Mouse (Mus musculus): ENCODE measurements at regions not wholly inside any gene's neighbourhood (a gene's known extent, or its start where the extent isn't known, plus 50 kb on each side); places are given as distances from the start of the nearest gene placed in this dataset.
A peak's percentile ranks its signal among the peaks of the same experiment; 100 is the strongest.

DNA sequence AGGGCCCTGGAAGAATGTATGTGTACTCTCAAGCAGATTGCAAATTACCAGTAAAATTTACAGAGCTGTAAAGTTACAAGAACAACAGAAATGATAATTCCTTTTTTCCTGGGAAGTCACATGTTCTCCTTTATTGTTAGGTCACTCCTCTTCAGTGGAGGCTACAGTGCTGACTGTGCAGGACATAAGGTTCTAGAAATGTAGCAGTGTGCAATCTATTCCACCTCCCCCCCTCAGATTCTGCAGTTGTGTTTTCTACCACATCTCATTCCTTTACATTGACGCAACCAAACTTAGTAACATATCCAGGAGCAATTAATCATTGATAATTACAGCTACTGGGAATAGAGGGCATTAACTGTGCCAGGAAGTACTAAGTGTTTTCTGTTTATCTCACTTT, 385.3 kb upstream of the Tnc start:
- DNase-seq (ENCODE audit: low read depth, low spot score): no peak

DNA sequence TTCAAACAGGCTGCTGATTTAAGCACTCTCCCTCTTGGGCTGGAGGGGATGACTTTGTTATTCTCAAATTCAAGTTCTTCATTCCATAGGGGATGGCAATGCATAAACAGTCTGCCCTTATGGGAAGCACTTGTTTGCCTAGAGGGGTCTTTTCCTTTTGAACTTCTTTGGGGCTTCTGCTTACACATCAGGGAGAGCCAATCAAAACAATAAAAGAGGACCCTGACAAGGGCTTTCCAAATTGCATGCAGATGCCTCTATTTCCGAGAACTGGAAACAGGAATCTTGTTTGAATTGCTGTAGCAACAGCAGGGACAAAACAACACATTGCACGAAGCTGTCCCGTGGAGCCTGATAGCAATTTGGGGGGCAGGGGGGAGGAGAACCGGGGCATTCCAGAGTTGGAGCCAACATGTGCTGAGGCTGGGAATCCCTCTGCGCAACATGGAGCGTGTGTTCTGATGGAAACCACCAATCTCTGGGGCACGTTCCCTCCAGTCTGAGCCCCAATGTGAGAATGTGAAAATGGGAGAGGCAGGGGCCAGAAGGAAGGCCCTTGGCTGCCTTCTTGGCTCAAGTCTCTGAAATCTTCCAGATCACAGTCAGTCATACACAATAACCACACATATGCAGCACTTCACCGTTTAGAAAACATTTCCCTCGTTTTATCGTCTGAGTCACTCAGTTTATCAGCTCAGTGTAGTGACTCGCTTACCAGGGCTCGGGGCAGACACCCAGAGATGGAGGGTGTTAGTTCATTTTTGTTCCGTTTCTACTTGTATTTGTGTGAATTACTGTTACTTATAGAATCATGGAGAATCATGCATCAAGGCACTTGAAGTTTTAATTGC, 391.2 kb upstream of the Tnc start:
- peak; percentile 24 for DNase-seq (ENCODE audit: low read depth, low spot score)

DNA sequence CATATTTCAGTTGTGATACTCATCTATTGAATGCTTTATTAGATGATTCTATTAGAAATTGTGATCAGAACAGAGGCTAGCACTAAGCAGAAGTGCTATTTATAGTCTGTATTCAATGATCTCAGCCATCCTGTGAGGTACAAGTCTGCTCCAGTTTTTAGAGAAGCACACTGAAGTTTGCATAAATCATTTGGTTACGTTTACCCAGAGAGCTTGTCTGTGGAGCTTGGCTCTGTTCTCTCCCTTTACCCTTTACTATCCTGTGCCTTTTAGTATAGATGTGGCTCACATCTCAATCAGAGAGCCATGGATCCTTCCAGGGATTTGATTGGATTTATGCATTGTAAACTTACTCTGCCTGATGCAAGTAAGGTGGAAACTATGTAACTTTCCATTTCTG, 404.6 kb upstream of the Tnc start:
- no peak for DNase-seq (ENCODE audit: low read depth, low spot score)

- no peak for DNase-seq (ENCODE audit: low read depth, low spot score)
These were observed 405.1 kb upstream of the Tnc start for GRCm38 (mm10) chr4:64451946-64452345.

GRCm38 (mm10) chr4:64492260-64492962, 445.6 kb upstream of the Tnc start:
- no peak for DNase-seq (ENCODE audit: low read depth, low spot score)

DNA sequence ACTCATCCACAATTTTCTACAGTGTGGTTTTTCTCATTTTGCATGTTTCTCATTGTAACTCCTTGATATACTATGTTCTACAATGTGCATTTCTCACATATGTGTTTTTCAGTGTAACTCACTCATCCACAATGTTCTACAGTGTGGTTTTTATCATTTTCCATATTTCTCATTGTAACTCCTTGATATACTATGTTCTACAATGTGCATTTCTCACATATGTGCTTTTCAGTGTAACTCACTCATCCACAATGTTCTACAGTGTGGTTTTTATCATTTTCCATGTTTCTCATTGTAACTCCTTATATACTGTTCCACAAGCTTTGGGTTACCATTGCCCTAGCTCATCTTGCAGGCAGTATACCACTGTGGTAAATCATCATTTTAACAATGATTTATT, 450.9 kb upstream of the Tnc start:
- peak; percentile 60 for DNase-seq (ENCODE audit: low read depth, low spot score)

DNA sequence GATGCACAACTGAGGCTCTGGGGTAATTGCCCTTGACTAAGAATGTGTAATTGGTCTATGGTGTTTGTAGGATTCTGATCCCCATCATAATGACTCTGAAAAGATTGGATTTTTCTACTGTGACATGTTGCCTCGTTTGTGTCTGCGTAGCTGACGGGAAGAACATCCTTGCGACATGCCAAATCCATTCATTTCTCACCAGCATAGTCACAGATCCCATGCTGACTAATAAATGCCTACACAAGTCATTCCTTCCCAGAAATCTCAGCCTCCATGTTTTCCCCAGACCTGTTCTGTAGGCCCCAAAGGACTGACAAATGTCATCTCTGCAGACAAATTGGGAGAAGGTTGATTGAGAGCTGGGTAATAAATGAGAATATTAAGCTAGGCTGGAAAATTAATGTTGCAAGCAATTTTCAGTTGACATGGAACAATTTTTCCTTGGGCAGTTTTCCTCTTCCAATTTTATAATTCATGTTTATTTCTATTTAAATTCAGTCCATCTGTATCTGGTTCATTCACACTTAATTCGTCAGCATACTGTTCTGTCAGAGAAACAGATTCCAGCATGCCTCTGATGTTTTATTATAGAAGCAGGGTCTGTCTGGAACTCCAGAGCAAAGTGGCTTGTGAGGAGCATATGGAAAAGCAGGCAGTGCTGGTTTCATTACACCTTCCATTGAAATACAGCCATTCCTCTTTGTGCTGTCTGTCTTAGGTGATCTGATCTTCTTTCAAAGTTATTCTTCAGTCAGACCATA, 454.0 kb upstream of the Tnc start:
- DNase-seq (ENCODE audit: low read depth, low spot score): no peak

DNA sequence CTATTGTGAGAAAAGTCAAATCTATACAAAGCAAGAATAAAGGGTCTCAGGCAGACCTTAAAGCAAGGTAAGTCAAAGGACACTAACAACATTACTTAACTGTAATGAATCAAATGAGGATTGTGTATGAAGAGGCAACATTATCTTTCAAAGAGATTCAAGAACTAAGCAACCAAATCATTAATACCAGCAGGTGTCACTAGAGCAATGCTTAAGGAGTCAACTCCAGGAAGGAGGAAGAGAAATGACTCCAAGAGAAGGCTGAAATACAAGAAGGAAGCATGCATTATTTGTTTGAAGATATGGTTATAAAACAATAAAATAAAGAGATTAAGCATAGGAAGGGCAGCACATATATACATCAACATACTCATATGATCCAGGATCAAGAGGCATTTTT, 475.1 kb upstream of the Tnc start:
- no peak for DNase-seq (ENCODE audit: low read depth, low spot score)

DNA sequence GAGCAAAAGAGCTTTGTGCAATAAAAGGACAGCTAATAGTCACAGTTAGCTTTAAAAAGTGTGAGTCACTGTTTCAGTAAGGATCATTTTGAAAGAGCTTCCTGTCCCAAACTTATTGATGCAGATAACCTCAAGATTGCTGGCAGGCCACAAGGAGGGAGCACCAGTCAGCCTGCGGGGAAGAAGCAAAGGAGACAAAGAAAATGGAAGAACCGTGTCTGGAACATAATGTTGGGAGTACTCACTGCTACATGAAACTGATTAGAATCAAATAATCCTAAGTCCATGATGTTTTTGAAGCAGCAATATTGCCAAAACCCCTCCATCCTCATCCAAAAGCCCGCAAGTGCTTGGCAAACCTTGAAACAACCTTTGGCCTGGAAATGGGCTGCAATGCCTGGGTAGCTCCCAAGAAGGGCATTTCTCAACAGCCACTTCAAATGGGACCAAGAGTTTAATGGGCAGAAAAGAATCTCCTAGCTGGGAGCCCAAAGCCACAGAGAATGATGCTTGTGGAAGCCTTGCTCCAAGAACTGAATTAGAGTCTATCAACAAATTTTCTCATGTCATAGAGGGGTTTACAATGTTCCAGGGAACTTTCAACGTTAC, 481.0 kb upstream of the Tnc start:
- no peak for DNase-seq (ENCODE audit: low read depth, low spot score)

- DNase-seq (ENCODE audit: low read depth, low spot score): peak; percentile 29
These were observed 483.8 kb upstream of the Tnc start for GRCm38 (mm10) chr4:64530585-64530984.

GRCm38 (mm10) chr4:64533019-64533418, 486.2 kb upstream of the Tnc start:
- DNase-seq (ENCODE audit: low read depth, low spot score): no peak

DNA sequence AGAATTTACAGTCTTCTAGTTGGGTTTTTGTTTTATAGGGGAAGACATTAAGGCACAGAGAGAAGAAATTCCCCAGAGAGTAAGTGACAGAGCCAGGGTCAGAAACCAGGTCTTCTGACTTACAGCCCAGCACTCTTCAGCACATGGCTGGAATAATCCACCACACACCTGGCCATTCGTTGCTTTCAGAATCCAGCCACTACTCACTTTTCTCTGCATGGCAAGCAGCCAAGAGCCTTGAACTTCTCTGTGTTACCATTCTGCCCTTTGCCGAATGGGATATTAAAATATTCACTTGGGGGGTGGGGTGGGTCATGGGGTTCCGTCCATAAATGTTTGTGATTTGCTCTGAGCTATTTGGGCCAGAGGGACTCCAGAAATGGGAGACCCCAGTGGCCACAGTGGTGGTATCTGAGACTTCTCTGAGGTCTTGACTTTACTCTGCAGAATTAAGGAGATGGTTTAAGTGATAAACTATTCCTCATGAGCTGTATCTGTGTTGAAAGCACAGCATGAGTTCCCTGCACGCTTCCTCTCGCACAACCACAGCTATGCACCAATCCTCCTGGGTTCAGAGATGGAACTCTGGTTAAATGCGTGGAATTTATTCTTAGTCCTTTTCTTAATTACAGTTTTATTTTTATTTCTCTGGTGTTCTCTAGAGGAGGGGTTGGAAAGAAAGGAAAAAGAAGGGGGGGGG, 488.9 kb upstream of the Tnc start:
- DNase-seq (ENCODE audit: low read depth, low spot score): no peak

GRCm38 (mm10) chr4:64538009-64538408, 491.2 kb upstream of the Tnc start:
- DNase-seq (ENCODE audit: low read depth, low spot score): no peak

DNA sequence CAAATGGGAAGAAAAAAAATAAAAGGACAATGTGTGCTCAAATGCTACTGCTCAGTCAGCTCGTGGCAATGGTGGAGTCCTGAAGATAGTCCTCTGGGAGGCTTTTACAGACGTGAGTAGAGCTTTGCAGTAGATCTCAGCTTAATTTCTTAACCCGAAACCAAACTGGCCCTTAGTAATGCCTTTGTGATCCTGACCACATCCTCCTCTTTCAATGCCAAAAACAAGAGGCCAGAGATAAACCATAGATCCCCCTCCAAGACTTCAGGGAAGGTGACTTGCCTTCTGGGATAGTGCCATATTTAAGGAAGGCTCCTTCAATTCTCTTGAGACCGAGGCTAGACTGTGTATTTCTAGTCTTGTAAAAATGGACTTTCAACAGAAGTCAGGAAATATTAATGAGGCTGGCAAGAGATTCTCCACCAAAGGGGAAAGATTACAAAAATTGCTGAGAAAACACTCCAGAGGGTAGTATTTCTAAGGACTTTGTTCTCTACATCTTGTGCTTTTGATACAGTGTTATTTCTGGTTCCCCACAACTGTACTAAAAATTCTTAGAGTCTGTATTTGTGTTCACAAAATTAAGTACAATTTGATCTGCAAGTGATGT, 497.9 kb upstream of the Tnc start:
- no peak for DNase-seq (ENCODE audit: low read depth, low spot score)

- no peak for DNase-seq (ENCODE audit: low read depth, low spot score)
These were observed 499.6 kb upstream of the Tnc start for GRCm38 (mm10) chr4:64546386-64546785.

GRCm38 (mm10) chr4:64562511-64562910, 515.7 kb upstream of the Tnc start:
- no peak for DNase-seq (ENCODE audit: low read depth, low spot score)

DNA sequence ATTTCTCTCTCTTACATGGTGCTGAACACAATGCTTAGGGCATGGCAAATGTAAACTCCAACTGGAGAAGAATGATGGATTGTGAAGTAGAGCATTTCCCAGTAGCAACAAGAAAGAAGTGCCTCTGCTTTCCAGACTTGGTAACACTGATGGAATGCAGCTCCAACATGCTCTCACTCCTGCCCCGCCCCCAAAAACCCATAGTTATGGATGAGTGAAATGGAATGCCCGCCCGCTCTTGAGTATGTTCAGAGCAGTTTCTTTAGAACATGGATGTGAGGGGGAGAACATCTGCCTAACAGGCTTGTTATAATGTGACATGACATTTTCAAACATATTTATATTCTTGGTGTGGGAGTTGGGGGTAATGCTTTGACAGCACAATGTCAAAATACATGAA, 517.2 kb upstream of the Tnc start:
- no peak for DNase-seq (ENCODE audit: low read depth, low spot score)

- no peak for DNase-seq (ENCODE audit: low read depth, low spot score)
These were observed 523.9 kb upstream of the Tnc start for GRCm38 (mm10) chr4:64570666-64571065.

DNA sequence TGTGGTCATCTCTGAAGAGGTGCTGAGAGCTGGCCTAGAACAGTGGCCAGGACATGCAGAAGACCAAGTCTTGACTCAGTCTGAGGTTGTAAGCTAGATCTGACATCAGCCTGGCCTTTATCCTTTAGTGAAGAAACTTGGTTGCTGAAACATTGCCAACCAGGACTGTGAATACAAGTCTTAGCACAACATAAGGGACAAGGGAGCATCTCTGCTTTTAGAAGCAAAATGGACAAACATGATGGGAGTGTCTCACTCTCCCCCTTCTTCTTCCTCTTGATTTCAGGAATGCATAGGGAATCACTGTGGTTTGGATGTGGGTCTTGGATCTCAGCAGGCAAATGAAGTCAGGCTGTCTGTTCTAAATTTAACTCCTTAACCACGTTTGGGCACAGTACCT, 529.1 kb upstream of the Tnc start:
- no peak for DNase-seq (ENCODE audit: low read depth, low spot score)

DNA sequence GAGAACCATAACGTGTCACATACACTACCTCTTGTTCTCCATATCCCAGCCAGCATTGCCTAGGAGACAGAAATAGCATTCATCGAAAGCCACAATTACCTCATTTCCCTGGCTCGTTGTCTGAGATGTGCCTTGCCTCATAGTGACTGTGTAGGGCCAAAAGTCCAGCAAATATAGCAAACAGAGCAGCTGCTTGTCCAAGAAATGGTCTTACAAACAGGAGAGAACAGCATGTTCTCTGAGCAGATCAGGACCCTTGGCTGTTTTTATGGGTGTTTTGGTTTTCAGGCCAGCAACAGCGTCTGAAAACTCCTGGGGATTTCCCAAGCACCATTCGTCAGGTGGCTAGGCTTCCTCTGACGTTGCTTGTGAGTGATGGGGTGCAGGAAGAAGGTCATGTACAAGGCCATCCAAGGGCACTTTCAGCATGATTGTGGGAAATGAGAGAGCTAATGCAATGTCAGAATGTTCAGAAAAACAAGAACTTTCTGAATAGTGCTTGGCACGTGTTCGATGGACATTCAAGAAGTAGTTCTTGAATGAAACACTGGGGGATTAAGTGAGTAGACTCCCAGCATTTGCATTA, 528.9 kb upstream of the Pappa start:
- no peak for DNase-seq (ENCODE audit: low read depth, low spot score)

DNA sequence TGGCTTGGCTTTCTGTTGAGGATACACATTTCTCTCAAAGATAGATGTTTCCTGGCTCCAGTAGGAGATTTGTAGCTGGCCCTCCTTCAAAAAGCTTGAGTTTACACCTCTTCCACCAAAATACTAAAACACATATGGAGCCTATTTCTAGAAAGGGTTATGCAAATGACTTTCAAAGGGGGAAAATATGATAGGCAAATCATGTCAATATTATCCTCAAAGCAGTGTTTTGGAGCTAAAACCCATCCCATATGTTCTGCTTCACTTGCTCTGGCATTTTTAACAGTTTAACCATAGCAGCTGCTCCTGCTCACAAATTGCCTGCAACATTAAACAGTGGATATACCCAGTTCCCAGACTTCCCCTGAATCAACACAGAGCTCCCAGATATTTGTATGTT, 525.5 kb upstream of the Pappa start:
- DNase-seq (ENCODE audit: low read depth, low spot score): no peak

All from embryo, embryonic 11.5 days (tissue).